Mouse (Mus musculus) embryonic facial prominence, embryonic 11.5 days (tissue): ENCODE measurements at regions not wholly inside any gene's neighbourhood (a gene's known extent, or its start where the extent isn't known, plus 50 kb on each side); places are given as distances from the start of the nearest gene placed in this dataset.

Experiments used
- ATAC-seq: fragments of 200-750 bp; cut with Nextera tagmentation; replicated peaks from 2 replicates; pipeline ENCODE4 v1.8.0; 2017; ENCODE audit warnings: low read depth; ENCODE audit not compliant: insufficient number of reproducible peaks, low FRiP score, low TSS enrichment
- DNase-seq: peaks from one replicate; pipeline ENCODE4 v3.0.0-alpha.2; 2015; ENCODE audit warnings: low spot score
- H3K27ac ChIP-seq: fragments of 300-500 bp; sonication (generic); replicated peaks from 2 replicates; pipeline ENCODE4 v1.5.1; 2014; ENCODE audit warnings: mild to moderate bottlenecking, low read depth, low read length, control low read depth
- H3K27me3 ChIP-seq: fragments of 300-500 bp; sonication (generic); 2 replicates; pipeline ENCODE4 v1.6.1; 2014; ENCODE audit warnings: mild to moderate bottlenecking, low read length, moderate library complexity, mixed read lengths; ENCODE audit not compliant: control insufficient read depth, insufficient read depth
- H3K36me3 ChIP-seq: fragments of 300-500 bp; sonication (generic); replicated peaks from 2 replicates; pipeline ENCODE4 v1.6.1; 2014; ENCODE audit warnings: low read depth, mild to moderate bottlenecking, low read length, moderate library complexity, mixed read lengths; ENCODE audit not compliant: control insufficient read depth, insufficient read depth
- H3K4me1 ChIP-seq: fragments of 300-500 bp; sonication (generic); 2 replicates; pipeline ENCODE4 v1.6.1; 2014; ENCODE audit warnings: low read length, mixed read lengths; ENCODE audit not compliant: control insufficient read depth, insufficient read depth
- H3K4me2 ChIP-seq: fragments of 300-500 bp; sonication (generic); 2 replicates; pipeline ENCODE4 v1.6.1; 2014; ENCODE audit warnings: low read depth, mild to moderate bottlenecking, control low read depth, low read length, moderate library complexity
- H3K4me3 ChIP-seq: fragments of 300-500 bp; sonication (generic); 2 replicates; pipeline ENCODE4 v1.5.1; 2014; ENCODE audit warnings: low read depth, low read length, control low read depth
- H3K9ac ChIP-seq: fragments of 300-500 bp; sonication (generic); replicated peaks from 2 replicates; pipeline ENCODE4 v1.6.1; 2014; ENCODE audit warnings: mild to moderate bottlenecking, control low read depth, low read length
- H3K9me3 ChIP-seq: fragments of 300-500 bp; sonication (generic); replicated peaks from 2 replicates; pipeline ENCODE4 v1.6.1; 2016; ENCODE audit warnings: mild to moderate bottlenecking, low read length, inconsistent platforms, mixed read lengths; ENCODE audit not compliant: control insufficient read depth
- WGBS: fragments of 180-500 bp; shearing (Covaris S2); extraction: QIAGEN DNeasy Blood & Tissue Kit; methylation state at CpG from one replicate; pipeline ENCODE4 v1.1.7; 2014; 5-methylcytosine and 5-hydroxymethylcytosine counted together

DNA sequence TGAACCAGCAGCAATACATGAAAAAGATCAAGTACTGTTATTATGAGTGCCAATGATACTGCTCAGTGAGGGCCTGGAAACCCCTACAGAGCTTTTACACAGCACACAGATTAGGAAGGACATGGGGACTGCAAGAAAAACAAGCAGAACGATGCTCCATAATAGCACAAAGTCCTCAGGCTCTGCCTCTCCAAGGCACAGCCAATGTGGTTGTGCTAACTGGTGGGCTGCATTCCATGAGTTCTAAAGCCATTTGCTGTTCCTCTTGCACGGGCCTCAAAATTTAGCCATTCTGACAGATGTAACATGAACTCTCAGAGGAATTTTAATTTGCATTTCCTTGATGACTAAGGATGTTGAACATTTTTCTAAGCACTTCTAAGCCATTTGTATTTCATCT lies 465.0 kb upstream of the Jag1 start:
- no peak overlapping the region for H3K4me3 ChIP-seq
- peak; percentile 57 for DNase-seq
- no peak overlapping the region for H3K4me2 ChIP-seq
- no peak overlapping the region for H3K27ac ChIP-seq
- no peaks in the 10 kb centered on the region for H3K4me1 ChIP-seq
- H3K36me3 ChIP-seq, result no peaks in the 10 kb centered on the region
- no peaks in the 10 kb centered on the region for H3K9me3 ChIP-seq
- no peaks in the 10 kb centered on the region for H3K27me3 ChIP-seq
- 9% methylated on average over 2 of the region's 2 CpGs for WGBS
- H3K9ac ChIP-seq, result no peak overlapping the region
- no peak for ATAC-seq

DNA sequence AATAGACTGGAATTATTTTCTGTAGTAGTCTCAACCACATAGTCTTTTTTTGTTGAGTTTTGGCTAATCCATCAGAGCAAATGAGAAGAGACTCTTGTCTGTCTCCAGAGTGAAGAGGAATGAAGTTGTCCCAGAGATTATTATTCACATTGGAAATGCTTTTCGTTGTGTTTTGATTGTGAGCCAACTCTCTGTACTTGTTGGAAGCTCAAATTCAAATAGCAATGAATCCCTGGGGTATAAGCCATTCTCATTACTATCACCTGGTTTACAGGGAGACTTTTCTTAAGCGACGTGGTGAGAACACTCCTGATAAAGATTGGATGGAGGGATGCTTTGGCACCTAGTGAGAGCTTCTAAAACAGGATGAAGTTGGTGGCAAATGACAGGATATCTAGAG lies 459.3 kb upstream of the Jag1 start:
- H3K27ac ChIP-seq, result no peak overlapping the region
- H3K36me3 ChIP-seq, result no peaks in the 10 kb centered on the region
- no peaks in the 10 kb centered on the region for H3K4me1 ChIP-seq
- H3K9me3 ChIP-seq, result no peaks in the 10 kb centered on the region
- DNase-seq (no peak), ATAC-seq (no peak)
- no peak overlapping the region for H3K9ac ChIP-seq
- H3K4me3 ChIP-seq, result no peak overlapping the region
- WGBS, result 69% methylated on average over 3 of the region's 3 CpGs
- H3K4me2 ChIP-seq, result no peak overlapping the region
- H3K27me3 ChIP-seq, result no peaks in the 10 kb centered on the region

- ATAC-seq, result no peak
Observed at GRCm38 (mm10) chr2:137574845-137575449, 458.5 kb upstream of the Jag1 start.

GRCm38 (mm10) chr2:137571146-137571545 lies 454.7 kb upstream of the Jag1 start:
- no peaks in the 10 kb centered on the region for H3K4me1 ChIP-seq
- no peak overlapping the region for H3K27ac ChIP-seq
- no peak for ATAC-seq
- peak; percentile 36 for DNase-seq
- no peak overlapping the region for H3K4me3 ChIP-seq
- no peaks in the 10 kb centered on the region for H3K27me3 ChIP-seq
- WGBS, result 77% methylated on average over 1 of the region's 1 CpGs
- H3K9ac ChIP-seq, result no peak overlapping the region
- no peak overlapping the region for H3K4me2 ChIP-seq
- H3K9me3 ChIP-seq, result no peaks in the 10 kb centered on the region
- H3K36me3 ChIP-seq, result no peaks in the 10 kb centered on the region

More at GRCm38 (mm10) chr2:137574845-137575449, 458.5 kb upstream of the Jag1 start:
- no peak overlapping the region for H3K9ac ChIP-seq
- WGBS, result 69% methylated on average over 4 of the region's 4 CpGs
- no peaks in the 10 kb centered on the region for H3K4me1 ChIP-seq
- no peak for DNase-seq
- no peak overlapping the region for H3K4me3 ChIP-seq
- H3K27me3 ChIP-seq, result no peaks in the 10 kb centered on the region
- H3K9me3 ChIP-seq, result no peaks in the 10 kb centered on the region
- no peaks in the 10 kb centered on the region for H3K36me3 ChIP-seq
- H3K27ac ChIP-seq, result no peak overlapping the region
- no peak overlapping the region for H3K4me2 ChIP-seq

DNA sequence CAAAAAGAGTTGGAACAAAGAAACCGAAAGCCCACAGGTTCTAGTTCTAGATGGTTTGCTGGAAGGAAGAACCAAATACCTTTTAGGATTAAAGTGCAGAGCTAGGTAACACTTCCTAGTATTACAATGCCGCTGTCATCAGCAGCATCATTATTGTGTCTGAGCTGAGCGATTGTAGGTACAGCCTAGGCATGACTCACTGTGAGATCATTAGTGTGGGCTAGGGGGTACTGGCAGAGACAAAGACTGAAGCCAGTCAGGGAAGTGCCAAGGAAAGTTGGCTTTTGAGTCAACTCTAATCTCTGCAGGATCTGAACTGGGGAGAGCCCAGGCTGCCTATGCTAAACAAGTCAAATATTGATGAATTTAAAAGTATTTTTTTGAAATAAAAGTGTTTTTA lies 450.2 kb upstream of the Jag1 start:
- ATAC-seq, result no peak
- Histone ChIP-seq H3K36me3 (no peaks in the 10 kb centered on the region), H3K27ac (no peak overlapping the region), H3K9me3 (no peaks in the 10 kb centered on the region), H3K4me1 (no peaks in the 10 kb centered on the region), H3K27me3 (no peaks in the 10 kb centered on the region), H3K9ac (no peak overlapping the region), H3K4me2 (no peak overlapping the region), H3K4me3 (no peak overlapping the region)
- no peak for DNase-seq
- 92% methylated on average over 3 of the region's 3 CpGs for WGBS

- no peak overlapping the region for H3K4me2 ChIP-seq
- H3K4me3 ChIP-seq, result no peak overlapping the region
- H3K4me1 ChIP-seq, result no peaks in the 10 kb centered on the region
- 61% methylated on average over 5 of the region's 5 CpGs for WGBS
- no peak for DNase-seq
- no peak for ATAC-seq
- H3K9me3 ChIP-seq, result no peaks in the 10 kb centered on the region
- H3K9ac ChIP-seq, result no peak overlapping the region
- no peaks in the 10 kb centered on the region for H3K27me3 ChIP-seq
- H3K27ac ChIP-seq, result no peak overlapping the region
- H3K36me3 ChIP-seq, result no peaks in the 10 kb centered on the region
Observed at GRCm38 (mm10) chr2:137564064-137564624, 447.7 kb upstream of the Jag1 start.

DNA sequence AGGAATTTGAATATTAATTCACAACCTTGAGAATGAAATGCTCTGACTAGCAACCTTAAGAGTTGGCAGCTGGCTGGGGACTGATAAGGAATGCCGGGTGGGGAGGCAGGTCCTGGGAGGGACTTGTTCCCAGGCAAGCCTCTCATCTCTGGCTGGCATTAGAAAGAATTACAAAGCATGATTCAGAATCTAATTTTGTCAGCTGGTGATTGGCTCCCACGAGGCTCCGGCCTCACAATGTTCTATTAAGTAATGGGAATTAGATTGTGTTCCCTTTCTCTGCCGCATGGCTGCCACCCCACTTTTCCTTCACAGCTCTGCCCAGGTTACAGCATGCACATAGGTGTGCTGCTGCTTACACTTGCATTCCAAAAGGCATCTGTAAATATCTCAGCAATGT lies 443.9 kb upstream of the Jag1 start:
- no peak for ATAC-seq
- DNase-seq, result no peak
- H3K27me3 ChIP-seq, result no peaks in the 10 kb centered on the region
- H3K4me1 ChIP-seq, result no peaks in the 10 kb centered on the region
- no peaks in the 10 kb centered on the region for H3K9me3 ChIP-seq
- no peaks in the 10 kb centered on the region for H3K36me3 ChIP-seq
- no peak overlapping the region for H3K27ac ChIP-seq
- WGBS, result 48% methylated on average over 4 of the region's 4 CpGs
- no peak overlapping the region for H3K4me3 ChIP-seq
- H3K9ac ChIP-seq, result no peak overlapping the region
- no peak overlapping the region for H3K4me2 ChIP-seq

- 89% methylated on average over 2 of the region's 2 CpGs for WGBS
- no peaks in the 10 kb centered on the region for H3K4me1 ChIP-seq
- no peak overlapping the region for H3K27ac ChIP-seq
- H3K9me3 ChIP-seq, result no peaks in the 10 kb centered on the region
- ATAC-seq, result no peak
- no peak overlapping the region for H3K4me2 ChIP-seq
- no peaks in the 10 kb centered on the region for H3K27me3 ChIP-seq
- DNase-seq, result no peak
- H3K4me3 ChIP-seq, result no peak overlapping the region
- H3K9ac ChIP-seq, result no peak overlapping the region
- H3K36me3 ChIP-seq, result no peaks in the 10 kb centered on the region
Observed at GRCm38 (mm10) chr2:137553871-137554270, 437.4 kb upstream of the Jag1 start.
